Mouse (Mus musculus) layer of hippocampus, adult 9-10 months (tissue): ENCODE measurements around the gene Apbb1.
A peak's percentile ranks its signal among the peaks of the same experiment; 100 is the strongest.

ENCODE experiments used
- DNase-seq: peaks from one replicate; pipeline ENCODE4 v3.0.0; 2022; ENCODE audit warnings: low spot score

Apbb1 gene

DNA sequence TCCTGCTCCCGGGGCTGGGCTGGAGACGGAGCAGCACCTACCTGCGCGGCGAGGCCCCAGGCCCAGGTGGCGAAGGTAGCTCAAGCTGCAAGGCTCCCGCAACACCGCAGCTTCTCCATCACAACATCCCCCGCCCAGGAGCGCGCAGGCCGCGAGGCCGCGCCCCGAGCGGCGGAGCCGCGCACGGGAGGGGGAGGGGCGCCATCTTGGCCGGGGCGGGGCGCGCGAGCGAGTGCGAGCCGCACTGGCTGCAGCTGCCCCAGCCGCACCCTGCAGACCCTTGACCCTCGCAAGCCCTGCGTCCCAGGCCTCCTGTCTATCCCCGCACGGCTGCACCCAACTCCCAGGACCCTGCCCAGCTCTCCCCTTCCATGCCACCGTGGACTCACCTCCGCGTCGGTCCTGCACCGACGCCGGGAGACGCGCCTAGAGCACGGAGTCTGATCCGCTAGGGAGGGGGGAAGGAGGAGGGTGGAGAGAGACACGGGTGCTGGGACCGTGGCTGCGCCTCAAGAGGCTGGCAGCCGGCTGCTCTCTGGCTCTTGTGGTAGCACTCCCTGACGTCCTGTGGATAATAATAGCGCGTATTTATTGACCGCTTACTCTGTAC is at the start of gene Apbb1:
Gene Apbb1 (minus strand): TSS at position 560 of the 610 bp plus-strand sequence.
- no peak for DNase-seq

DNA sequence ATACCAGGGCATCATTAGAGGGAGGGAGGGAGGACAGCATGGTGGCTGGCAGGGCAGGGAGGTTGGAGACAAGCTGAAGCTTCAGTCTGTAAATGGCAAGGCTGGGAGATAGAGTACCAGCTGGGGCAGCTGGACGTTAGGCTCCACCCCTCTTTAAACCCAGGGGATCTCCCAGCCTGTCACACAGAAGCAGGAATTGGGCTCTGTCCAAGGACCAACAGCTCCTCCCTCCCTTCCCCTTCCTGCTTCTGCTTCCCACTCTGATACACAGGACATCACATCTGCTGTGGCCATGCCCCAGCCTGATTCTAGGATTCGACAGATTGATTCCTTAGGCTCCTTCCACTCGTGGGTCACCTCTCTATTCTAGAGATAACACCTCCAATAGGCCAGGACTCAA is 47.2 kb upstream of the Apbb1 start:
- no peak for DNase-seq

DNA sequence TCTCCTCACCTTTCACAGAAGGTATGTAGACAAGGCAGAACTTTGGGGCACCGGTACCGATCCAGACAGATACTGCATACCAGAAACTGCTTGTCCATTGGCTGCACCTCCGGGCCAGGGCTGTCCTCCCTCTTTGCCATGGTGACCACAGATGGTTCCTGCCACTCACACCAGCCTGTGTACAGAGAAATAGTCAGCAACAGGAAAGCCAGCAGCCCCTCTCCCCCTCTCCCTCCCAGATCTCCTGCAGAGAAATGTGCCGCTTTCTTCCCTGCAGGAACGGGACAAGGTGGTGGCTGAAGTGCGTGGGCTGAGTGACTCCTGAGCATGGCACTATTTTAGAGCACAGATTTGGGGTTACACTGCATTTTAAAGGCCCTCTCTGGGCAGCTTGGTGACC is 43.9 kb upstream of the Apbb1 start:
- no peak for DNase-seq

DNA sequence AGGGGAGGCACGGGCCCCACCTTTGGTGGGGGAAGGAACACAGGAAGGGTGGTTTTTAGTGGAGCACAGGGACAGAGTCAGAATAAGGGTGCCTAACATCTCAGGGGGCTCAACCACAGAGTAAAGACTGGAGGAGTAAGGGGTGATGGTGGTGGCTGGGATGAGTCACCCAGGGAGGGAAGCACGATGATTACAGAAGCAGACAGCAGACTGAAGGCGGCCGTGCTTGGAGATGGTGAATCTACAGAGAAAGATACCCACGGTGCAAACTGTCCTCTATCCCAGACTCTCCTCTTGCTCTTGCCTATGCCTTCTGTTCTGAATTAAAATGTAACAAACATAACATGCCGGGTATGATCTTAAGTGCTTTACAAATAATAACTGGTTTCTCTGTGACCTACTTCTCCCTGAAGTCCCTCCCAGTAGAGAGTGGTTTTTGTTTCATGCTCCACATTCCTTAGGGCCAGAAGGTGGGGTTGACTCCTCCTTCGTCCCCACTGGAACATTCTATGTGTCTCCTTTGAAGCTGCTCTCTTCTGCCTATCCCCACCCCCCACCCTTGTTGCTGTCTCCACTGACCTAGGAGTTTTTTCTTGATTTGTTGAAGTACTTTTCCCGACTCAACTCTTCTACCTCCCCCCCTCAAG is 40.3 kb upstream of the Apbb1 start:
- DNase-seq = no peak

DNA sequence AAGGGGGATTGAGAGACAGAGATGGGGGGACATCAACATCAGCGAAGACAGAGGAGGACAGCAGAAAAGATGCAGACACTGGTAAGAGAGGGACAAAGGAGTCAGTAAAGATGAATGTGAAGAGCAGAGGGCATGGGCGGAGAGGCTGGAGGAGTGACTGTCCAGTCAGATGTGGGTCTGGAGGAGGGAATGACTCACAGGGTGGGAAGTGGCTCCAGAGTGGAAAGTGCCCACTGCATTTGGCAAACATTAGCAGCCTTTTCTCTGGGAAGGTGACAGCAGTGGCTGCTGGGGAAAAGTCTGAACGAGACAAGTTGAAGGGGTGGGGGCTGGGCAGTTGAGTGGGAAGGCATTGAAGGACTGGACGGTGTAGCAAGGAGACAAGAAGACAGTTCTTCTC is 39.6 kb upstream of the Apbb1 start:
- DNase-seq = no peak

DNA sequence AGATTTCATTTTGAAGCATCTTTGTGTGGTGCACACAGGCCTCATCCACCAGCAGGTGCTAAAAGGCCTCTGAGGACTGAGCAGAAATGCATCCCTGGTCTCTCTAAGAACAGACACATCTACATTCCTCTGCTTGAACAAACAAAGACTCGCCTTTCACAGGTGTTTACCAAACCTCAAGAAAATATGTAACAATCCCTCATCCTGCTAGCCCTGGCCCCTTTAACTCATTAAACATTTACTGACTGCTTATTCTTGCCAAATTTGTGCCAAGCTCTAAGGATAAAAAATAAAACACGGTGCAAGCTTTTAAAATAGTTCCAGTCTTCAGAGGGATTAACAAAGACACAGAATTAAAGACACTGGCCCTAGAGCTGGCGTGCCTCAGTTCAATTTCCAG is 38.2 kb upstream of the Apbb1 start:
- DNase-seq = no peak

DNA sequence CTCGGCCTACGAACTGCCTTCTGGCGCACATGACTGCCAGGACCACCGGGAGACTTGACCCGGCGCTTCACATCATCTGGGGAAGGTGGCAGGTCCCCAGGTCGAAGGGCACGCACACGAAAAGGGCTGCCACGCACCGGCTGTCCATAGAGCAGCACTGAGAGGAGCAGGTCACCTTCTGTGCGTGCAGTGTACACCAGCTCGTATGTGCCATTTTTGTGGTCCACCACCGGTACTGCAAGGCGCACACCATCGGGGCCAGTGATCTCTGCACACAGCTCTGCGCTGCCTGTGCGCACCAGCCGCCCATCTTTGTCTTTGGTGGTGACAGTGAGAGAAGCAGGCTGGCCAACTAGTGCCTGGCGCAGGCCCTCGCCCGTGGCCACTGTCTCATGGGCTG is 36.4 kb upstream of the Apbb1 start:
- DNase-seq = no peak

DNA sequence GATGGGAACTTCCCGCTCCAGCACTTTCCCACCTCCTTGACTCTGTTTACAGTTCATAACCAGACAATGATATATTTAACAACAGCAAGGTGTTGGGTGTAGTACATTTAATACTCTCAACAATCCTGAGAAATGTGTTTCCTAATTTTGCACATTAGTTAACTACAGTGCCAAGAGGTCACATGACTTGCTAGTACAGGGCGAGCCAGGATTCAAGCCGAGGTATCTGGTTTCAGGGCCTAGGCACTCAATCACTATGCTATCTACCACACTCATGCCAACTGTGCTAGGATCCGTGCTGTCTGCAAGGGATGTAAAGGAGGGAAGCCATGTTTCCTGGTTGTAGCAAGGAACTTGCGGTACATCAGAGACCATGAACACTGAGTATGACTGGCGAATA is 35.1 kb upstream of the Apbb1 start:
- no peak for DNase-seq

DNA sequence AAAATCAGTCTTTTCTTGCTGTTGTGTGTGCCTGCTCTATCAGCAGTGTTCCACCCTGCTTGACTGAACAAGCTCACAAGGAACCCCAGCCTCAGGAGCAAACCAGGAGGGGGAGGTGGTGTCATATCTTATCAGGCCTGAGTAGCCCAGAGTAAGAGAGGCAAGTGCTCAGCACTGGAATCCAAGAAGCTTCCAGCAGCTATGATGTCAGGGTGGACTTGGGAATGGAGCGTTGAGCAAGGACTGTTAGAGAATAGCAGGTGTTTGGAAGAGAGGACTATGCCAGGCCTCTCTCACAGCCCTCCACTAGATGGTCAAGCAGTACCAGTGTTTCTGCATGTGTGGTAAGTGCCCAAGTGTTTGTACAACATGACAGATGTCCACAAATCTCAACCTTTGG is 34.3 kb upstream of the Apbb1 start:
- no peak for DNase-seq

DNA sequence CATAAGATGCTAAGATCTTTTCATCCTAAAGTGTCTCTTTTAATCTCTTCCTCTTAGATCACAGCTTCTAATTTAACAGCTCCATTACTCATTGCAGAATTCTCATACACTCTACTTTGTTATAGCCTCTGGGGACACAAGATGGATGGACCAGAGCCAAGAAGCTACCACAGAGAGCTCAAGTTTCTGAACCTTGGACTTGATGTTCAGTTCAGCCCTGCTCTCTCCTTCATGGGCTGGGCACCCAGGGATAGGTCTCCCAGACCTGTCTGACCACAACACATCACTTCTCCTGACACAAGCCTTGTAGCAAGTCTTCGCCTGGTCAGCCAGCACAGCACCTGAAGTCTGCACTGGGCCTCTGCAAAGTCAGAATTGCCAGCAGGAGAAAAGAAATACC is 32.9 kb upstream of the Apbb1 start:
- DNase-seq = no peak

DNA sequence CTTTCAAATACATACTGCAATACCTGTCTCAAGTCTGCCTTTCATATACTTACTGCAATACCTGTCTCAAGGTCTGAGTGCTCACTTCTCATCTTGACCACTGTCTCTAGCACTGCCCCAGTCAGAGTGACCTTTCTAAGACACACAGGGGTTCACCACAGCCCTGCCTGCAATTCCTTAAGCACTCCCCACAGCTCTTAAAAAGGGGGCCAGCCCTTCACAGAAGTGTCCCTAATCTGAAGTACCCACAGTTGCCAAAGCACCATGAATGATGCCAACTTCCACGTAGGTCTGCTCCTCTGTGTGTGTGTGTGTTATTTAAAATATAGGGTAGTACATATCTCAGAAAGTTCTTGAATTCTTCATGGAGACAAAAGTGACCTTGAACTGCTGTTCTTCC is 30.3 kb upstream of the Apbb1 start:
- no peak for DNase-seq

DNA sequence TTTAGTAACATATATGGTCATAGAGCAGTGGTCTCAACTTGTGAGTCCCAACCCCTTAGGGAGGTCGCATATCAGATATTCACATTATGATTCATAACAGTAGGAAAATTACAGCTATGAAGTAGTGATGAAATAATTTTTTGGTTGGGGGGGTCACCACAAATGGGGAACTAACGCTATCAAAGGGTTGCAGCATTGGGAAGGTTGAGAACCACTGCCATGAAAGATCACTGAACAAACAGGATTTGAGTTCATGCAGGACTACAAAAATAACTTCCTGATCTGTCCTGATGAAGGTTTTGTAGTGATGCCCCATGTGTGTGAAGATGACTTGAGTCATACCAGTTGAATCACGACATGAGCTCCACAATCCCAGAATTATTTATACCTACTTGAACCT is 27.0 kb upstream of the Apbb1 start:
- DNase-seq = no peak

DNA sequence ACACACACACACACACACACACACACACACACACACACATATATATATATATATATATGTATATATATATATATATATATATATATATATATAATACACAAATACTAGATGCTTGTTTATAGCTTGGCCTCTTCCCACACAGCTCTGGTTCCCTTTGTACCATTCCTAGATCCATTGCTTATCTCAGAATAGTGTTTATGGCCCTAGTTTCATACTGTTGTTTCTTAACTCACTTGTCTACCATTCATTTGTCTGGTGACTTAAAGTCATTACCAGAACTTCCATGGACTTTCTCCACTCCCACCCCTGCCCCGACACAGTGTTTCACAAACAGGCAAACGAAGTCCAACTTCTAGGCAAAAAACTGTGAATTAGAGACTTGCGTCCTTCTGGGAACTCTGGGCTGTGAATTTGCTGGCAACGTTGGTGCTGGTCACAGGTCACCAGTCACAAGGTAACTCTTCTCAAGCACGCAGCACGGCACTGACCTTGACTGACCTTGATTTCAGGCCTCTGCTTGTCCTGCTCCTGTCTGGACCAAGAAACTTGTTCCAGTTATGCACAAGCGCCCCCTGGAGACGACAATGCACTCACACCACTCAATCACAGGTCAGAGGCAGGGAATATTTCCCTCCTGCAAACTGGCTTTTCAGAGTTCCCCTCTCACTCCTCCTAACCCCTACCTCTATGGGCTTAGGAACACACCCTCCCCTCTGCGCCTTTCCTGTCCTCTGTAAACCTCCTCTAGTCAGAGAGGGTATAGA is 21.6 kb upstream of the Apbb1 start:
- peak; percentile 46 for DNase-seq

DNA sequence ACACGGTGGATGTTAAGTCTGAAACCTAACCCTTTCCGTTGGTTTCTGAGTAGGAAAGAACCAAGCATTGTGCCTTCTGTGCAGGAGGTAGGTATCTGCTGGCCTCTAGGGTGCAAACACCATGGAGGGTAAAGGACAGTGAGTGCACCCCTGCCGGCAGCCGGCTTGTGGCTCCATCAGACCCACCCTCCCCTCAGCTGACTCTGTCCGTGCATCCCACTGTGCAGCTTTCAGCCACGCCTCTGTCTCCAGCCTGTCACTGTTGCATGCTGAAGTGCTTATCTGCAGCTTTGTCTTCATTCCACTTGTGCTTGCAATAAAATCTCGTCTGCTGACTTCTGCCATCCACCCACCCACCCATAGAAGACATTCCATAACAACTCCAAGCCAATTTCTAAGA is 8.6 kb upstream of the Apbb1 start:
- DNase-seq = no peak

DNA sequence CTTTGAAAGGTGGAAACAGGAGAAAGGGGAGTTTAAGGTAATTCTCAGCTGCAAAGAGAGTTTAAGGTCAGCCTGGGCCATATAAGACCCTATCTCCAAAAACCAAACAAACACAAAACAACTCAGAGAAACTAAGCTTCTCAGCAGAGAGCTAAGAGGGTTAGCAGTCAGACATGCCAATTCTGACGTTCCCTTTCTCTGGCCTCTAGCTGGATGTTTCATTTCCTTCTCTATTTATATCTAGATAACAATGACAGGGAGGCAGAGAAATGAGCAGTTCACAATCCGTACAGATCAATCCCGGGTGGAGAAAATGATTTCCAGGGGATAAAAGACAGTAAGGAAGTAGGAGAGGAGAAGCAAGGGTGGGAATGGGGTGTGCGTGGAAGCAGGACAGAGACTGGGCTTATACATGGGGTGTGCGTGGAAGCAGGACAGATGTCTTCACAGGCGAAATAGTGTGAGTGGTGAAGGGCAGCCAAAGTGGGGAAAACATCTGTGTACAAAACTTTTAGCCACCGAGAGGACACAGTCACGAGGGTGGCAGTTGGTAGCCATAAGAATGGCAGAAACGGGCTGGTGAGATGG is 7.0 kb upstream of the Apbb1 start:
- no peak for DNase-seq

DNA sequence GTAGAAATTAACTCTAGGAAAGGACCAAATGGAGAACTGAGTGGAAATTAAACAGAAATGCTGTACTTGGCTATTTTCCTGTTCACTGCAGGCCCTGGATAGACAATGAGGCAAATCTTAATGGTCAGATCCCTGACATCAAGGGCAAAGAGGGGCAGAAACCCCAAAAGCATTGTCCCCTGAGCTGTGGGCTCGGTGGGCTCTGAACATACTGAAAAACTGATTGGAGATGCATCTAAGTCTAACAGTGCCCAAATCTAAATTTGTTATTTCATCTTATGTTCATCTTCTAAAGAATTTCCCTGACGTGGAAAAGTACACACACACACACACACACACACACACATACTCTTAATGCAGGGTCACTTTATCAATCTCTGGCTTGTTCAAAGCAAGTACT is 506 bp upstream of the Apbb1 start:
- DNase-seq = no peak

DNA sequence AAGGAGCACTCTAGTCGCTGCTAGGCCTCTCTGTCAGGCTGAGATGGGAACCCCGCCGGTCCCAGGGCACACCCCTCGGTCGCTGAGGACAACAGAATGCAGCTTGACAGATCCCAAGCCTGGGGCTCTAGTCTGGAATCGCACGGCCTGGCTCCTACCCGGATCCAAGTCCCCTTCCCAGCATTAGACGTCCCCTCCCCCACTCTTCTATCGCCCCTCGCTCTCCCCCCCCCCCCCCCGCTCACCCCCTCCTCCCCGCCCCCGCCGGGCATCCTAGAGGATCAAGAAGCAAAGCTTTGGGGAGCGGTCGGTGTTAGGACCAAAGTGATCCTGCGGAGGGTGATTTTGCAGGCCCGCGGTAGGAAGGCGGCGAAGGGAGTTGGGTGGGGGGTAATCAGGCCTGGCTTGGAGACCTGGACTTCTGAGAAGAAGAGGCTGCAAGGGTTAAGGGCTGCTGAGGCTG is 795 bp downstream of the Apbb1 start:
- no peak for DNase-seq

DNA sequence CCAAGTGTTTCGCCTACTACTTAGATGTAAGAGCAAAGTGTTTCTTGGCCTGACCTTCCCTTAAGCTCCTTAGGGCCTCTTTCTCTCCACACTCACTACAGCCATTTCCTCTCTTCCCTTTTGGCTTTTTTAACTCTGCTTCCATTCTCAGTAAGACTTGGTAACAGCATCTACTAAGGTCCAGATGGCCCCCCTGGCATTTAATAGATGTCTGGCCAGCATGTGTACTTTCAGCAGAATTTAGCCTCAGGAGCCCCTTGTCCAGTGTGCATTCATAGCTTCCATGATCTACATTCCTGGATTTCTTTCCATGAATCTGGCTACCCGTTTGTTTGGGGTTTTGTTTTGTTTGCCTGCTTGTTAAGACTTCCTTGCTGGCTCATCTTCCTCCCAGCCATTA is 3.0 kb downstream of the Apbb1 start:
- no peak for DNase-seq

DNA sequence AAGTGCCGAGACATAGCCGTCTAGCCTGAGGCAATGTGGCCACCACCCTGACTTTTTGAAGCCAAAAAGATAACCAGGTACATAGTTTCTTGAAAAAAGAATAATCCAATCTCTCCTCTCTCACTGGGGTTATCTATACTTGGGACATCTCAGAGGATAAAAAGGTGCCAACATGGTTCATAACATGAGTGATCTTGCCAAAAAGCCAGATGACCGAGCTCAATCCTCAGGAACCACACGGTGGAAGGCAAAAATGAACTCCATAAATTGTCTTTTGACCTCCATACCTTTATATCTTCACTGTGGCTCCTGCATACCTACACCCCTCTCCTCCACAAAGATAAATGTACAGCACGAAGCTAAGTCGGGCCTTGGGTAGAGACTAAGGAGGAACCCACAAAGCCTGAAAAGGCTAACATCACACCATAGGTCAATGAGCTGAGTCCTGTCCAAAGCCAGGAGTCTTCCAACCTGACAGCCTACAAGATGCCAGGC is 4.0 kb downstream of the Apbb1 start:
- no peak for DNase-seq

DNA sequence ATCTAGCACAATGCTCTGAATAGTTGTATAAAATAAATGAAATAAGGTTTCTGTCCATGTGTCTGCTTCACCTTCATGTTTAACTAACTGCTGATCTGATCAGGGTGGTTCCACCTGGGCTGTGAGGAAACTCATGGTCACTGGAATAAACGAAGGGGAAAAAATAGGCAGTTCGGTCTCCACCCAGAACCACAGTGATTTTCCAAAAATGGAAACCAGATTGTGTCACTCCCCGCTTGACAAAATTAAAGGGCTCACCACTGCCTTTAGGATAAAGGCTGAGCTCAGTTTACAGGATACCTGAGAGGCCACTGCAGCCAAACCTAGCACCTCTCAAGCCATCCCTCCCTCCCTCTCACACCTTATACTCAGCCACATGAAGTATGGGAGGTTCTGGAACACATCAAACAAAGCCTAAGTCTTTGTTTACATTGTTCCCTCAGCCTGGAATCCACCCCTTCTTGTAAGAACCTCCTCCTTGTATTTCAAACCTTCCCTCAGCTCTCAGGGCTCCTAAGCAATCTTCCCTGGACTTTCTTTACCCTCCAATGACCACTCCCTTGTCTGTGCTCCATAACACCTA is 5.2 kb downstream of the Apbb1 start:
- no peak for DNase-seq

DNA sequence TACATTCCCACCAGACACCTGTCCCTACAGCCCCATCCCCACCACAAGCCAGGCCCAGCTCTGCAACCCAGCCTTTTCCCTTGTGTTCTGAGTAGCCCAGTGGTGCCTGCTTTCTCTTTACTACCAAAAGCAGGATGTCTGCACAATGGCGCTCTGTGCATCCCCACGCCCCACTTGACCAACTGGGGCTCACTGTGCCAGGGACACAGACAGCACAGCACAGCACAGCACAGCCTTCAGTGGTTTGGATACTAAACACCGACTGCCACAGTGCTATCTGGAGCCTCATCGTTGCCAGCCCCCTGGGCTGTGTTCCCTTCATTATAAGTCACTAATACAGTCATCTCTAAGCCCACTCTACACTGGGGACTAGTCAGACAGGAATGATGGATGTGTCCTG is 6.9 kb downstream of the Apbb1 start:
- no peak for DNase-seq

DNA sequence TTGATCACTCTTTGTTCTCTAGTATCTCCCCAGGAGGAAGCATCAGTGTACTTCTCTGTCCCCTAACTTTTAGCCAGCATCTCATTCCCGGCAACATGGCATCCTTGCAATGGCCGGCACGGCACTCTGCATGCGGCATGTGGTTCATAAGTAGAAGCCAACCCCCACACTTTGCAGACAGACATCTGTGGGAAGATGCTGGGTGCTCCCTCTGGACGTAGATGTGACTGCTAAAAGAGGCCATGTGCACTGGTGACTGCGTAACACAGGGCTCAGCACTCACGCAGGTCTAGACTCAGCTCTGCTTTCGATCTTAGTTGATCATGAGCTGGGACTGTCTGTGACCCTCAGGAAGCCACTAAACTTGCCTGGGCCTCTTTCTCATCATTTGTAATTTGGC is 8.5 kb downstream of the Apbb1 start:
- no peak for DNase-seq

DNA sequence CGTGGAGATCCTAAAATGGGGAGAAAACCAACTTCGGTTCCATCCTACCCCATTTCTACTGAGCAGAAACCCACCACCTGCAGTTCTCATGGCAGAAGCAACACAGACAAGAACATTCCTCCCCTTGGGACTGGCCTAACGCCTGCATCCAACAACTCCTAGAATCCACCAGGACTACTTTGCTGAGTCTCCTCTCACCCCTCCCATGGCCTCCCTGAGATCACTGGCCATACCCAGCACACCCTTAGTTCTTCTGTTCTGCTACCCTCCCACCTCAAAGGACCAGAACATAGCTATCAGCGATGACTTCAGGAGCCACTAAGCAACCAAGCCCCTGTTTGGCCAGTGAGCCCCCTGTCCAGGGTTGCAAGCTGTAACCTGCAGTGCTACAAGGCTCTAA is 10.7 kb downstream of the Apbb1 start:
- DNase-seq = no peak
